Mouse (Mus musculus): Measurements from ENCODE around the gene Ltbp2. TPM values are rescaled to one million over a fixed set of nuclear protein-coding genes. Genes with fewer than 3 reads are reported as not detected.
A peak's percentile ranks its signal among the peaks of the same experiment; 100 is the strongest.

The Ltbp2 gene
- polyA plus RNA-seq (2014; fragmentation: Nextera tagmentation; extraction: Ambion mirVana): 0.05 TPM in 1 of 2 replicates, not detected in the other

GRCm38 (mm10) chr12:84876481-84877121, at the start of gene Ltbp2:
TSS of gene Ltbp2 (minus strand) at chr12:84876532.
- H3K4me3 ChIP-seq (ENCODE audit: low read depth, low read length): peak within 1 kb of the TSS; percentile 18
- 3% methylated on average over 34 of the region's 34 CpGs for WGBS
- ATAC-seq (ENCODE audit: low FRiP score): 0 out of 2 replicates have a peak, but pooled peaks have one; percentile 40
- no peaks in the 10 kb centered on the region for H3K36me3 ChIP-seq (ENCODE audit: control insufficient read depth, insufficient read depth, low read length)
- H3K9ac ChIP-seq (ENCODE audit: low read length): no peak within 1 kb of the TSS
- peaks cover 8% of the 10 kb centered on the region for H3K4me1 ChIP-seq (ENCODE audit: control insufficient read depth, insufficient read depth, low read length)
- peak within 1 kb of the TSS; percentile 34 for H3K4me2 ChIP-seq
- H3K27me3 ChIP-seq (ENCODE audit: control insufficient read depth, insufficient read depth, low read length): peaks cover 39% of the 10 kb centered on the region
- H3K9me3 ChIP-seq (ENCODE audit: control insufficient read depth, low read length): no peaks in the 10 kb centered on the region
- no peak within 1 kb of the TSS for H3K27ac ChIP-seq (ENCODE audit: low read depth, low read length)
- peak; percentile 95 for DNase-seq (ENCODE audit: low spot score, missing footprints)

GRCm38 (mm10) chr12:84924324-84924723, 48.0 kb upstream of the Ltbp2 start:
- Histone ChIP-seq H3K9ac (ENCODE audit: low read length) (no peak overlapping the region), H3K4me3 (ENCODE audit: low read depth, low read length) (no peak overlapping the region), H3K4me2 (no peak overlapping the region), H3K36me3 (ENCODE audit: control insufficient read depth, insufficient read depth, low read length) (peaks cover 7% of the 10 kb centered on the region; the same call in 1 of the 2 replicates), H3K27ac (ENCODE audit: low read depth, low read length) (no peak overlapping the region), H3K9me3 (ENCODE audit: control insufficient read depth, low read length) (no peaks in the 10 kb centered on the region), H3K27me3 (ENCODE audit: control insufficient read depth, insufficient read depth, low read length) (no peaks in the 10 kb centered on the region), H3K4me1 (ENCODE audit: control insufficient read depth, insufficient read depth, low read length) (no peaks in the 10 kb centered on the region)
- ATAC-seq (ENCODE audit: low FRiP score): no peak
- no peak for DNase-seq (ENCODE audit: low spot score, missing footprints)
- 95% methylated on average over 5 of the region's 5 CpGs for WGBS

GRCm38 (mm10) chr12:84921881-84922419, 45.6 kb upstream of the Ltbp2 start:
- H3K27ac ChIP-seq (ENCODE audit: low read depth, low read length): no peak overlapping the region
- DNase-seq (ENCODE audit: low spot score, missing footprints) (no peak), ATAC-seq (ENCODE audit: low FRiP score) (no peak)
- H3K9me3 ChIP-seq (ENCODE audit: control insufficient read depth, low read length): no peaks in the 10 kb centered on the region
- H3K4me2 ChIP-seq: no peak overlapping the region
- no peak overlapping the region for H3K4me3 ChIP-seq (ENCODE audit: low read depth, low read length)
- H3K9ac ChIP-seq (ENCODE audit: low read length): no peak overlapping the region
- no peaks in the 10 kb centered on the region for H3K27me3 ChIP-seq (ENCODE audit: control insufficient read depth, insufficient read depth, low read length)
- H3K4me1 ChIP-seq (ENCODE audit: control insufficient read depth, insufficient read depth, low read length): no peaks in the 10 kb centered on the region
- WGBS: 85% methylated on average over 8 of the region's 8 CpGs
- peaks cover 9% of the 10 kb centered on the region; the same call in 1 of the 2 replicates for H3K36me3 ChIP-seq (ENCODE audit: control insufficient read depth, insufficient read depth, low read length)

GRCm38 (mm10) chr12:84918809-84919208, 42.5 kb upstream of the Ltbp2 start:
- DNase-seq (ENCODE audit: low spot score, missing footprints): no peak
- H3K4me1 ChIP-seq (ENCODE audit: control insufficient read depth, insufficient read depth, low read length): no peaks in the 10 kb centered on the region
- peaks cover 9% of the 10 kb centered on the region; the same call in 1 of the 2 replicates for H3K36me3 ChIP-seq (ENCODE audit: control insufficient read depth, insufficient read depth, low read length)
- no peak overlapping the region for H3K9ac ChIP-seq (ENCODE audit: low read length)
- WGBS: 88% methylated on average over 6 of the region's 6 CpGs
- no peak overlapping the region for H3K4me3 ChIP-seq (ENCODE audit: low read depth, low read length)
- H3K9me3 ChIP-seq (ENCODE audit: control insufficient read depth, low read length): no peaks in the 10 kb centered on the region
- H3K27me3 ChIP-seq (ENCODE audit: control insufficient read depth, insufficient read depth, low read length): no peaks in the 10 kb centered on the region
- no peak overlapping the region for H3K27ac ChIP-seq (ENCODE audit: low read depth, low read length)
- H3K4me2 ChIP-seq: no peak overlapping the region
- ATAC-seq (ENCODE audit: low FRiP score): no peak

- H3K4me3 ChIP-seq (ENCODE audit: low read depth, low read length): no peak overlapping the region
- 86% methylated on average over 3 of the region's 3 CpGs for WGBS
These were observed 41.5 kb upstream of the Ltbp2 start for GRCm38 (mm10) chr12:84917799-84918198.

GRCm38 (mm10) chr12:84914959-84915358, 38.6 kb upstream of the Ltbp2 start:
- H3K9me3 ChIP-seq (ENCODE audit: control insufficient read depth, low read length): no peaks in the 10 kb centered on the region
- no peak overlapping the region for H3K27ac ChIP-seq (ENCODE audit: low read depth, low read length)
- H3K27me3 ChIP-seq (ENCODE audit: control insufficient read depth, insufficient read depth, low read length): no peaks in the 10 kb centered on the region
- no peaks in the 10 kb centered on the region for H3K4me1 ChIP-seq (ENCODE audit: control insufficient read depth, insufficient read depth, low read length)
- WGBS: 90% methylated on average over 5 of the region's 5 CpGs
- no peak overlapping the region for H3K9ac ChIP-seq (ENCODE audit: low read length)
- no peak overlapping the region for H3K4me2 ChIP-seq
- DNase-seq (ENCODE audit: low spot score, missing footprints): no peak
- no peak overlapping the region for H3K4me3 ChIP-seq (ENCODE audit: low read depth, low read length)
- peaks cover 2% of the 10 kb centered on the region; the same call in 1 of the 2 replicates for H3K36me3 ChIP-seq (ENCODE audit: control insufficient read depth, insufficient read depth, low read length)
- no peak for ATAC-seq (ENCODE audit: low FRiP score)

More at GRCm38 (mm10) chr12:84917799-84918198, 41.5 kb upstream of the Ltbp2 start:
- no peak overlapping the region for H3K9ac ChIP-seq (ENCODE audit: low read length)
- no peak for ATAC-seq (ENCODE audit: low FRiP score)
- no peaks in the 10 kb centered on the region for H3K9me3 ChIP-seq (ENCODE audit: control insufficient read depth, low read length)
- no peak for DNase-seq (ENCODE audit: low spot score, missing footprints)
- no peak overlapping the region for H3K27ac ChIP-seq (ENCODE audit: low read depth, low read length)
- peaks cover 9% of the 10 kb centered on the region; the same call in 1 of the 2 replicates for H3K36me3 ChIP-seq (ENCODE audit: control insufficient read depth, insufficient read depth, low read length)
- H3K4me1 ChIP-seq (ENCODE audit: control insufficient read depth, insufficient read depth, low read length): no peaks in the 10 kb centered on the region
- no peak overlapping the region for H3K4me2 ChIP-seq
- H3K27me3 ChIP-seq (ENCODE audit: control insufficient read depth, insufficient read depth, low read length): no peaks in the 10 kb centered on the region

GRCm38 (mm10) chr12:84912652-84913104, 36.3 kb upstream of the Ltbp2 start:
- WGBS: 91% methylated on average over 4 of the region's 4 CpGs
- no peak overlapping the region for H3K4me2 ChIP-seq

GRCm38 (mm10) chr12:84911640-84912039, 35.3 kb upstream of the Ltbp2 start:
- H3K4me2 ChIP-seq: no peak overlapping the region
- WGBS: 78% methylated on average over 2 of the region's 2 CpGs

More at GRCm38 (mm10) chr12:84912652-84913104, 36.3 kb upstream of the Ltbp2 start:
- no peak for ATAC-seq (ENCODE audit: low FRiP score)
- Histone ChIP-seq H3K4me1 (ENCODE audit: control insufficient read depth, insufficient read depth, low read length) (no peaks in the 10 kb centered on the region), H3K27me3 (ENCODE audit: control insufficient read depth, insufficient read depth, low read length) (no peaks in the 10 kb centered on the region), H3K36me3 (ENCODE audit: control insufficient read depth, insufficient read depth, low read length) (peaks cover 2% of the 10 kb centered on the region; the same call in 1 of the 2 replicates), H3K27ac (ENCODE audit: low read depth, low read length) (no peak overlapping the region), H3K9ac (ENCODE audit: low read length) (no peak overlapping the region), H3K9me3 (ENCODE audit: control insufficient read depth, low read length) (no peaks in the 10 kb centered on the region), H3K4me3 (ENCODE audit: low read depth, low read length) (no peak overlapping the region)
- DNase-seq (ENCODE audit: low spot score, missing footprints): no peak

GRCm38 (mm10) chr12:84910066-84910465, 33.7 kb upstream of the Ltbp2 start:
- WGBS: 90% methylated on average over 4 of the region's 4 CpGs
- no peak for DNase-seq (ENCODE audit: low spot score, missing footprints)
- Histone ChIP-seq H3K4me3 (ENCODE audit: low read depth, low read length) (no peak overlapping the region), H3K36me3 (ENCODE audit: control insufficient read depth, insufficient read depth, low read length) (no peaks in the 10 kb centered on the region), H3K27ac (ENCODE audit: low read depth, low read length) (no peak overlapping the region), H3K4me2 (no peak overlapping the region), H3K27me3 (ENCODE audit: control insufficient read depth, insufficient read depth, low read length) (no peaks in the 10 kb centered on the region), H3K4me1 (ENCODE audit: control insufficient read depth, insufficient read depth, low read length) (no peaks in the 10 kb centered on the region), H3K9ac (ENCODE audit: low read length) (no peak overlapping the region), H3K9me3 (ENCODE audit: control insufficient read depth, low read length) (no peaks in the 10 kb centered on the region)
- no peak for ATAC-seq (ENCODE audit: low FRiP score)

More at GRCm38 (mm10) chr12:84911640-84912039, 35.3 kb upstream of the Ltbp2 start:
- Histone ChIP-seq H3K9me3 (ENCODE audit: control insufficient read depth, low read length) (no peaks in the 10 kb centered on the region), H3K9ac (ENCODE audit: low read length) (no peak overlapping the region), H3K4me3 (ENCODE audit: low read depth, low read length) (no peak overlapping the region), H3K27me3 (ENCODE audit: control insufficient read depth, insufficient read depth, low read length) (no peaks in the 10 kb centered on the region), H3K4me1 (ENCODE audit: control insufficient read depth, insufficient read depth, low read length) (no peaks in the 10 kb centered on the region), H3K36me3 (ENCODE audit: control insufficient read depth, insufficient read depth, low read length) (no peaks in the 10 kb centered on the region), H3K27ac (ENCODE audit: low read depth, low read length) (no peak overlapping the region)
- no peak for DNase-seq (ENCODE audit: low spot score, missing footprints)
- ATAC-seq (ENCODE audit: low FRiP score): no peak

All from midbrain, embryonic 11.5 days (tissue).